Mouse (Mus musculus): Measurements from ENCODE around the gene Gm15023. TPM values are rescaled to one million over a fixed set of nuclear protein-coding genes. Genes with fewer than 3 reads are reported as not detected.
"Not testable (repeated sequence)": the region's sequence is repeated elsewhere in the genome, so short reads cannot be mapped to it uniquely, and the experiment has no call there.

Gm15023 gene
- total RNA-seq (2021): not detected
- long read RNA-seq, experiment 1: 0 reads
- long read RNA-seq, experiment 2: 0 reads

GRCm38 (mm10) chrX:135177532-135177931 is at the start of gene Gm15023:
Gene Gm15023 (minus strand): TSS chrX:135177632.
- intact Hi-C loops (cut with DNase I); DNase-seq: not testable (repeated sequence)

- no peak for DNase-seq
- intact Hi-C loops (cut with DNase I): no loop called here
Observed at GRCm38 (mm10) chrX:135210436-135211221, 33.2 kb upstream of the Gm15023 start, which contains the start of gene Tceal6. Gene Tceal6 (minus strand): TSS chrX:135210687.

GRCm38 (mm10) chrX:135209773-135210435 is 32.5 kb upstream of the Gm15023 start:
- not testable (repeated sequence) for DNase-seq
- intact Hi-C loops (cut with DNase I): loop anchor here (5.0 kb wide), 1 partner anchor 1457 kb away; no protein-coding TSS in a partner anchor

GRCm38 (mm10) chrX:135189924-135190323 is 12.5 kb upstream of the Gm15023 start:
- DNase-seq; intact Hi-C loops (cut with DNase I): not testable (repeated sequence)

- intact Hi-C loops (cut with DNase I); DNase-seq: not testable (repeated sequence)
Observed at GRCm38 (mm10) chrX:135188661-135189060, 11.2 kb upstream of the Gm15023 start.

Other genes with a start within 250 kb of the Gm15023 start
- gene Nxf2, start 212.9 kb downstream of the Gm15023 start, total RNA-seq (2021): not detected
- gene Zmat1, start 168.4 kb downstream of the Gm15023 start, total RNA-seq (2021): under 1 TPM; 0.79 to 0.89 TPM
- gene Tceal6, start 33.1 kb upstream of the Gm15023 start, total RNA-seq (2021): not detected
- not detected for gene Pramel3, start 124.7 kb upstream of the Gm15023 start, total RNA-seq (2021)
- not detected for gene Gm5128, start 195.7 kb upstream of the Gm15023 start, total RNA-seq (2021)